Mouse (Mus musculus): ENCODE measurements around the gene Gna15. TPM values are rescaled to one million over a fixed set of nuclear protein-coding genes. Genes with fewer than 3 reads are reported as not detected.

The Gna15 gene
- under 1 TPM; 0.73 to 0.78 TPM for total RNA-seq (2021)

GRCm38 (mm10) chr10:81524051-81524605 lies at the start of gene Gna15:
Gna15 (minus strand) TSS chr10:81524225.
- intact Hi-C loops (cut with DNase I) = no loop called here
- peak in 1 of 2 experiments; percentile 29 for DNase-seq

GRCm38 (mm10) chr10:81572975-81573374 lies 49.0 kb upstream of the Gna15 start:
- intact Hi-C loops (cut with DNase I) = no loop called here
- DNase-seq = peak; percentile 57 to 73

- no peak for DNase-seq
- intact Hi-C loops (cut with DNase I) = no loop called here
These were observed 48.2 kb upstream of the Gna15 start for GRCm38 (mm10) chr10:81572133-81572671.

- intact Hi-C loops (cut with DNase I) = loop anchor here (2.0 kb wide), 1 partner anchor 33 kb away; no protein-coding TSS in a partner anchor
These were observed 47.5 kb upstream of the Gna15 start for GRCm38 (mm10) chr10:81571501-81571876.

GRCm38 (mm10) chr10:81570831-81571500 lies 46.9 kb upstream of the Gna15 start:
- peak; percentile 91 to 92 for DNase-seq
- intact Hi-C loops (cut with DNase I) = loop anchor here (2.0 kb wide), 1 partner anchor 34 kb away; no protein-coding TSS in a partner anchor

More at GRCm38 (mm10) chr10:81571501-81571876, 47.5 kb upstream of the Gna15 start:
- peak; percentile 96 for DNase-seq

GRCm38 (mm10) chr10:81570238-81570800 lies 46.3 kb upstream of the Gna15 start:
- no peak for DNase-seq
- intact Hi-C loops (cut with DNase I) = loop anchor here (2.0 kb wide), 1 partner anchor 34 kb away; no protein-coding TSS in a partner anchor

- DNase-seq = no peak
- intact Hi-C loops (cut with DNase I) = loop anchor here (2.0 kb wide), 1 partner anchor 35 kb away; no protein-coding TSS in a partner anchor
These were observed 45.6 kb upstream of the Gna15 start for GRCm38 (mm10) chr10:81569507-81570237.

GRCm38 (mm10) chr10:81568381-81569191 lies 44.6 kb upstream of the Gna15 start:
- intact Hi-C loops (cut with DNase I) = no loop called here
- DNase-seq = no peak

GRCm38 (mm10) chr10:81565257-81566228 lies 41.5 kb upstream of the Gna15 start:
- intact Hi-C loops (cut with DNase I) = no loop called here
- DNase-seq = no peak

GRCm38 (mm10) chr10:81564734-81565133 lies 40.7 kb upstream of the Gna15 start:
- intact Hi-C loops (cut with DNase I) = loop anchor here (5.0 kb wide), 1 partner anchor 38 kb away; the partner anchor contains the start of gene Tle6
- DNase-seq = peak in 1 of 2 experiments; percentile 59

- intact Hi-C loops (cut with DNase I) = loop anchor here (5.0 kb wide), 1 partner anchor 38 kb away; the partner anchor contains the start of gene Tle6
- DNase-seq = peak; percentile 59 to 63
These were observed 40.2 kb upstream of the Gna15 start for GRCm38 (mm10) chr10:81564216-81564615.

- DNase-seq = no peak
- intact Hi-C loops (cut with DNase I) = loop anchor here (5.0 kb wide), 1 partner anchor 39 kb away; the partner anchor contains the start of gene Tle6
These were observed 39.5 kb upstream of the Gna15 start for GRCm38 (mm10) chr10:81563481-81563880.

GRCm38 (mm10) chr10:81562411-81562810 lies 38.4 kb upstream of the Gna15 start:
- intact Hi-C loops (cut with DNase I) = loop anchor here (5.0 kb wide), 1 partner anchor 40 kb away; the partner anchor contains the start of gene Tle6
- DNase-seq = no peak

GRCm38 (mm10) chr10:81560719-81561459 lies 36.9 kb upstream of the Gna15 start:
- no peak for DNase-seq
- intact Hi-C loops (cut with DNase I) = loop anchor here (5.0 kb wide), 1 partner anchor 41 kb away; the partner anchor contains the start of gene Tle6

- intact Hi-C loops (cut with DNase I) = loop anchor here (5.0 kb wide), 1 partner anchor 42 kb away; the partner anchor contains the start of gene Tle6
- peak; percentile 77 to 78 for DNase-seq
These were observed 35.9 kb upstream of the Gna15 start for GRCm38 (mm10) chr10:81559627-81560539.

- DNase-seq = peak; percentile 86
- intact Hi-C loops (cut with DNase I) = no loop called here
These were observed 35.2 kb upstream of the Gna15 start, which contains the start of gene Aes for GRCm38 (mm10) chr10:81559163-81559626. Aes (plus strand) TSS chr10:81559488.

Data from heart, postnatal 36 days (tissue).